Mouse (Mus musculus) MEL (cell line): ENCODE measurements around the gene Rfx1. TPM values are rescaled to one million over a fixed set of nuclear protein-coding genes. Genes with fewer than 3 reads are reported as not detected.

Experiments used
- DNase-seq: peaks from one replicate; pipeline ENCODE4 v3.0.0; 2011; ENCODE audit warnings: low read depth, low spot score
- H3K27ac ChIP-seq: 2 replicates; pipeline ENCODE4 v1.5.1; 2012; ENCODE audit warnings: low read depth, mild to moderate bottlenecking, control low read depth, low read length, moderate library complexity; ENCODE audit not compliant: control insufficient read depth
- H3K27me3 ChIP-seq, 2 experiments: fragments of 150-350 bp in 1 of 2; sonication (generic) in 1 of 2; 2 replicates each; pipeline ENCODE4 v1.6.1; 2012; ENCODE audit warnings: low read length in 2 of 2, mild to moderate bottlenecking in 2 of 2, improper control_type of control experiment in 1 of 2, moderate library complexity in 1 of 2; ENCODE audit not compliant: insufficient read depth in 2 of 2, control insufficient read depth in 1 of 2
- H3K36me3 ChIP-seq, 2 experiments: 2 replicates each; pipeline ENCODE4 v1.6.1; 2012 to 2014; ENCODE audit warnings: low read length in 2 of 2, improper control_type of control experiment in 1 of 2, inconsistent platforms in 1 of 2, mild to moderate bottlenecking in 1 of 2; ENCODE audit not compliant: insufficient read depth in 2 of 2, control insufficient read depth in 1 of 2
- H3K4me1 ChIP-seq, 2 experiments: fragments of 150-350 bp in 1 of 2; sonication (generic) in 1 of 2; 2 replicates each; pipeline ENCODE4 v1.6.1; 2012; ENCODE audit warnings: low read length in 2 of 2, improper control_type of control experiment in 1 of 2, mild to moderate bottlenecking in 1 of 2; ENCODE audit not compliant: insufficient read depth in 2 of 2, control insufficient read depth in 1 of 2
- H3K4me3 ChIP-seq, 2 experiments: fragments of 150-350 bp in 1 of 2; sonication (generic) in 1 of 2; 2 replicates each; pipeline ENCODE4 v1.5.1; 2012; ENCODE audit warnings: low read depth in 2 of 2, low read length in 2 of 2, mild to moderate bottlenecking in 2 of 2, moderate library complexity in 2 of 2, control low read depth in 1 of 2, improper control_type of control experiment in 1 of 2; ENCODE audit not compliant: control insufficient read depth in 1 of 2, insufficient read depth in 1 of 2
- H3K79me2 ChIP-seq: 2 replicates; pipeline ENCODE4 v1.6.1; 2012; ENCODE audit warnings: mild to moderate bottlenecking, low read length, moderate library complexity; ENCODE audit not compliant: control insufficient read depth, poor library complexity, insufficient read depth
- H3K9ac ChIP-seq: 2 replicates; pipeline ENCODE4 v1.6.1; 2012; ENCODE audit warnings: low read depth, mild to moderate bottlenecking, control low read depth, low read length, moderate library complexity; ENCODE audit not compliant: control insufficient read depth, poor library complexity, severe bottlenecking
- H3K9me3 ChIP-seq: fragments of 150-350 bp; sonication (generic); replicated peaks from 2 replicates; pipeline ENCODE4 v1.6.1; 2012; ENCODE audit warnings: mild to moderate bottlenecking, low read length, improper control_type of control experiment, moderate library complexity; ENCODE audit not compliant: insufficient read depth
- BHLHE40 ChIP-seq: IDR thresholded peaks from 2 replicates; pipeline ENCODE4 v1.6.1; 2012; ENCODE audit warnings: low read depth, mild to moderate bottlenecking, inconsistent platforms, low read length, improper control_type of control experiment, borderline replicate concordance
- CHD1 ChIP-seq: IDR thresholded peaks from 2 replicates; pipeline ENCODE4 v1.6.1; 2012; ENCODE audit warnings: low read depth, mild to moderate bottlenecking, inconsistent platforms, low read length, improper control_type of control experiment
- CTCF ChIP-seq, 3 experiments: IDR thresholded peaks in 2 of 3; conservative IDR thresholded peaks in 1 of 3; 2 replicates each; pipeline ENCODE4 v1.5.1; 2011 to 2012; ENCODE audit warnings: low read length in 3 of 3, low read depth in 2 of 3, mild to moderate bottlenecking in 2 of 3, improper control_type of control experiment in 1 of 3, inconsistent platforms in 1 of 3, mixed read lengths in 1 of 3, moderate library complexity in 1 of 3; ENCODE audit not compliant: control insufficient read depth in 1 of 3, insufficient read depth in 1 of 3, poor library complexity in 1 of 3, severe bottlenecking in 1 of 3
- E2F4 ChIP-seq: IDR thresholded peaks from 2 replicates; pipeline ENCODE4 v1.6.1; 2011; ENCODE audit warnings: low read depth, low read length, improper control_type of control experiment, borderline replicate concordance
- ELF1 ChIP-seq: IDR thresholded peaks from 2 replicates; pipeline ENCODE4 v1.6.1; 2014; ENCODE audit warnings: low read depth, mild to moderate bottlenecking, inconsistent platforms, low read length, improper control_type of control experiment, moderate library complexity
- EP300 ChIP-seq, 2 experiments: IDR thresholded peaks; 2 replicates each; pipeline ENCODE4 v1.6.1; 2011; ENCODE audit warnings: improper control_type of control experiment in 2 of 2, low read length in 2 of 2, low read depth in 1 of 2, mild to moderate bottlenecking in 1 of 2
- ETS1 ChIP-seq: IDR thresholded peaks from 2 replicates; pipeline ENCODE4 v1.6.1; 2012; ENCODE audit warnings: low read depth, mild to moderate bottlenecking, inconsistent platforms, low read length, improper control_type of control experiment, moderate library complexity
- GABPA ChIP-seq: IDR thresholded peaks from 2 replicates; pipeline ENCODE4 v1.6.1; 2012; ENCODE audit warnings: low read depth, mild to moderate bottlenecking, inconsistent platforms, low read length, improper control_type of control experiment, moderate library complexity
- GATA1 ChIP-seq: IDR thresholded peaks from 2 replicates; pipeline ENCODE4 v1.6.1; 2011; ENCODE audit warnings: low read depth, low read length, improper control_type of control experiment
- HCFC1 ChIP-seq: IDR thresholded peaks from 2 replicates; pipeline ENCODE4 v1.6.1; 2012; ENCODE audit warnings: low read depth, mild to moderate bottlenecking, inconsistent platforms, low read length, improper control_type of control experiment, moderate library complexity
- MAX ChIP-seq: IDR thresholded peaks from 2 replicates; pipeline ENCODE4 v1.6.1; 2011; ENCODE audit warnings: low read length, improper control_type of control experiment
- MAZ ChIP-seq: IDR thresholded peaks from 2 replicates; pipeline ENCODE4 v1.6.1; 2012; ENCODE audit warnings: low read depth, mild to moderate bottlenecking, inconsistent platforms, low read length, improper control_type of control experiment
- MEF2A ChIP-seq: IDR thresholded peaks from 2 replicates; pipeline ENCODE4 v1.6.1; 2014; ENCODE audit warnings: low read depth, mild to moderate bottlenecking, inconsistent platforms, low read length, improper control_type of control experiment; ENCODE audit not compliant: poor library complexity, insufficient replicate concordance, severe bottlenecking; ENCODE audit errors: extremely low read depth
- MXI1 ChIP-seq: IDR thresholded peaks from 2 replicates; pipeline ENCODE4 v1.6.1; 2011; ENCODE audit warnings: mild to moderate bottlenecking, low read depth, low read length, improper control_type of control experiment
- MYB ChIP-seq: IDR thresholded peaks from 2 replicates; pipeline ENCODE4 v1.6.1; 2011; ENCODE audit warnings: mild to moderate bottlenecking, low read depth, low read length, improper control_type of control experiment
- NELFE ChIP-seq: IDR thresholded peaks from 2 replicates; pipeline ENCODE4 v1.6.1; 2011; ENCODE audit warnings: low read depth, low read length, improper control_type of control experiment
- POLR2A ChIP-seq, 2 experiments: IDR thresholded peaks; 2 replicates each; pipeline ENCODE4 v1.6.1; 2011 to 2012; ENCODE audit warnings: low read length in 2 of 2, mild to moderate bottlenecking in 2 of 2, control low read depth in 1 of 2, improper control_type of control experiment in 1 of 2, low read depth in 1 of 2, moderate library complexity in 1 of 2; ENCODE audit not compliant: control insufficient read depth in 1 of 2, insufficient read depth in 1 of 2, poor library complexity in 1 of 2
- POLR2AphosphoS2 ChIP-seq: IDR thresholded peaks from 2 replicates; pipeline ENCODE4 v1.6.1; 2011; ENCODE audit warnings: low read length, improper control_type of control experiment
- POLR2AphosphoS5 ChIP-seq: IDR thresholded peaks from 2 replicates; pipeline ENCODE4 v1.6.1; 2012; ENCODE audit warnings: low read depth, borderline replicate concordance, mild to moderate bottlenecking, inconsistent platforms, low read length, moderate library complexity, mixed read lengths
- SIN3A ChIP-seq: IDR thresholded peaks from 2 replicates; pipeline ENCODE4 v1.6.1; 2012; ENCODE audit warnings: low read length, improper control_type of control experiment, inconsistent platforms
- SMC3 ChIP-seq: IDR thresholded peaks from 2 replicates; pipeline ENCODE4 v1.6.1; 2011; ENCODE audit warnings: low read depth, low read length, improper control_type of control experiment
- TBP ChIP-seq: IDR thresholded peaks from 2 replicates; pipeline ENCODE4 v1.8.0; 2011; ENCODE audit warnings: low read depth, low read length, improper control_type of control experiment
- UBTF ChIP-seq: IDR thresholded peaks from 2 replicates; pipeline ENCODE4 v1.6.1; 2012; ENCODE audit warnings: low read depth, mild to moderate bottlenecking, inconsistent platforms, low read length, improper control_type of control experiment, moderate library complexity, borderline replicate concordance; ENCODE audit not compliant: insufficient read depth
- USF1 ChIP-seq: IDR thresholded peaks from 2 replicates; pipeline ENCODE4 v1.6.1; 2014; ENCODE audit warnings: low read depth, mild to moderate bottlenecking, inconsistent platforms, low read length, improper control_type of control experiment, moderate library complexity
- USF2 ChIP-seq, 2 experiments: IDR thresholded peaks; 2 replicates each; pipeline ENCODE4 v1.6.1; 2011 to 2012; ENCODE audit warnings: improper control_type of control experiment in 2 of 2, low read length in 2 of 2, borderline replicate concordance in 1 of 2, inconsistent platforms in 1 of 2, low read depth in 1 of 2, mild to moderate bottlenecking in 1 of 2; ENCODE audit not compliant: insufficient read depth in 1 of 2
- ZNF384 ChIP-seq: IDR thresholded peaks from 2 replicates; pipeline ENCODE4 v1.6.1; 2012; ENCODE audit warnings: low read depth, mild to moderate bottlenecking, inconsistent platforms, low read length, improper control_type of control experiment
- polyA plus RNA-seq, 2 experiments: library from polyadenylated mRNA; stranded (reverse) in 1 of 2; unstranded in 1 of 2; fragments of >175 nt in 1 of 2; fragments of >200 nt in 1 of 2; gene quantifications; 2 replicates each; pipeline versions ENCODE4 v1.2.1 to v1.2.4; 2012; ENCODE audit warnings: low replicate concordance in 2 of 2, low read depth in 1 of 2; ENCODE audit not compliant: insufficient read length in 2 of 2, insufficient read depth in 1 of 2, missing spikeins in 1 of 2
- total RNA-seq: library from RNA; depleted of rRNA; stranded (reverse); fragments of 300-350 nt; gene quantifications from 2 replicates; pipeline ENCODE4 v1.2.3, GENCODE M21; 2012

Rfx1 gene
- total and polyA plus RNA-seq, 3 experiments = 3.9 to 10.4 TPM; not detected in 1

GRCm38 (mm10) chr8:84060245-84060644, 6.4 kb upstream of the Rfx1 start:
- peaks cover 0 to 19% of the 10 kb centered on the region in 2 experiments; a peak in 2 of 4 replicates for H3K36me3 ChIP-seq
- no peaks in the 10 kb centered on the region for H3K9me3 ChIP-seq
- no peak overlapping the region for H3K27ac ChIP-seq
- H3K27me3 ChIP-seq = no peaks in the 10 kb centered on the region
- DNase-seq = no peak
- H3K4me1 ChIP-seq = peaks cover 4 to 18% of the 10 kb centered on the region in 2 experiments
- H3K9ac ChIP-seq = no peak overlapping the region
- no peak for TF ChIP-seq POLR2AphosphoS2
- TF ChIP-seq TBP = no peak
- TF ChIP-seq ETS1 = no peak
- no peak for TF ChIP-seq ELF1
- no peak for TF ChIP-seq MYB
- TF ChIP-seq POLR2A (IDR thresholded peaks at IDR 0.05; ENCODE audit: control insufficient read depth in 1 of 2, insufficient read depth in 1 of 2, low read depth in 1 of 2, low read length in 2 of 2, poor library complexity in 1 of 2) = no peak
- H3K79me2 ChIP-seq = peaks cover under 1% of the 10 kb centered on the region; the same call in 1 of the 2 replicates
- no peak overlapping the region for H3K4me3 ChIP-seq

- TF ChIP-seq MAZ (no peak), EP300 (IDR thresholded peaks at IDR 0.05; ENCODE audit: low read depth in 1 of 2, low read length in 2 of 2) (peak in 1 of 2 experiments; percentile 67; a peak in 3 of 4 replicates), POLR2A (IDR thresholded peaks at IDR 0.05; ENCODE audit: control insufficient read depth in 1 of 2, insufficient read depth in 1 of 2, low read depth in 1 of 2, low read length in 2 of 2, poor library complexity in 1 of 2) (peak in 1 of 2 experiments; percentile 56; a peak in 1 of 4 replicates), ZNF384 (no peak), CTCF (IDR thresholded peaks at IDR 0.05 in 2 of 3, conservative IDR thresholded peaks at IDR 0.05 in 1 of 3; ENCODE audit: control insufficient read depth in 1 of 3, insufficient read depth in 1 of 3, low read depth in 2 of 3, low read length in 3 of 3, poor library complexity in 1 of 3, severe bottlenecking in 1 of 3) (no peak), ELF1 (0 out of 2 replicates have a peak, but pooled peaks have one; percentile 25), POLR2AphosphoS5 (no peak), BHLHE40 (no peak), ETS1 (peak; percentile 71; the same call in 1 of the 2 replicates), NELFE (peak; percentile 30; the same call in 1 of the 2 replicates), SIN3A (peak; percentile 30; the same call in 1 of the 2 replicates), SMC3 (no peak), E2F4 (no peak), MAX (no peak; the same call in 1 of the 2 replicates), UBTF (no peak), MXI1 (0 out of 2 replicates have a peak, but pooled peaks have one; percentile 22), TBP (0 out of 2 replicates have a peak, but pooled peaks have one; percentile 44), GABPA (no peak), MEF2A (no peak), USF2 (IDR thresholded peaks at IDR 0.05; ENCODE audit: borderline replicate concordance in 1 of 2, insufficient read depth in 1 of 2, low read depth in 1 of 2, low read length in 2 of 2) (no peak), USF1 (no peak), GATA1 (no peak), HCFC1 (peak; percentile 52; the same call in 1 of the 2 replicates), CHD1 (no peak)
Measured at GRCm38 (mm10) chr8:84063861-84064610, 2.6 kb upstream of the Rfx1 start.

More at GRCm38 (mm10) chr8:84063861-84064610, 2.6 kb upstream of the Rfx1 start:
- peak overlapping the region in 1 of 2 experiments; percentile 9; a peak in 2 of 4 replicates for H3K4me3 ChIP-seq
- peak overlapping the region; percentile 56 for H3K9ac ChIP-seq
- peak overlapping the region; percentile 93 for H3K27ac ChIP-seq
- peak; percentile 86 for DNase-seq
- no peaks in the 10 kb centered on the region for H3K27me3 ChIP-seq
- peaks cover 6 to 26% of the 10 kb centered on the region in 2 experiments for H3K4me1 ChIP-seq
- peaks cover 11% of the 10 kb centered on the region for H3K79me2 ChIP-seq
- H3K36me3 ChIP-seq = peaks cover 0 to 28% of the 10 kb centered on the region in 2 experiments; a peak in 2 of 4 replicates
- no peaks in the 10 kb centered on the region for H3K9me3 ChIP-seq
